Mouse (Mus musculus) cortical plate, adult 2 months (tissue): ENCODE results near the gene Ndufc2.

Experiments used
- CTCF ChIP-seq: fragments of 200-500 bp; IDR thresholded peaks from 2 replicates; pipeline ENCODE4 v1.5.1; 2011; ENCODE audit warnings: mild to moderate bottlenecking, control low read depth, low read length; ENCODE audit not compliant: insufficient read depth; ENCODE audit errors: extremely low read depth
- POLR2A ChIP-seq: fragments of 200-500 bp; IDR thresholded peaks from 2 replicates; pipeline ENCODE4 v1.6.1; 2011; ENCODE audit warnings: mild to moderate bottlenecking, low read length, control low read depth; ENCODE audit not compliant: insufficient read depth; ENCODE audit errors: extremely low read depth

DNA sequence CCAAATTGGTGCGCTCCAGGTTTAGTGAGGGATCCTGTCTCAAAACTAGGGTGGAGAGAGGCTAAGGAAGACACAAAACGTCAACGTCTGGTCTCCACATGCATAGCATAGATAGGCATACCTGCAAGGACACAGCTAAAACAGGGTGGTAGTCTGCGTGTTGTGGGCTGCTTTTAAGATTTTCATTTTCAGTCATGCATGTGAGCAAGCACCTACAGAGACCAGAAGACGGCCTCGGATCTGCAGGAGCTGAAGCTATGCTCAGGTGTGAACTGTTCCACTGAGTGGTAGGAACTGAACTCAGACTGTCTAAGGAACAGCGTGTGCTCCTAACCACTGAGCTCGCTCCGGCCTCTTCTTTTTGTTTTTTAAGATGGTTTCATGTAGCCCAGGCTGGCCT lies 24.7 kb upstream of the Ndufc2 start:
- TF ChIP-seq POLR2A: no peak
- no peak for TF ChIP-seq CTCF
